Mouse (Mus musculus): ENCODE data around the gene Gm45021.
A peak's percentile ranks its signal among the peaks of the same experiment; 100 is the strongest.

Gene Gm45021

GRCm38 (mm10) chr6:48589194-48589750, at the start of gene Gm45021:
TSS of gene Gm45021 (plus strand) at chr6:48589610.
- Histone ChIP-seq H3K27me3 (ENCODE audit: control insufficient read depth, insufficient read depth, low read length, poor library complexity, severe bottlenecking) (no peaks in the 10 kb centered on the region), H3K36me3 (ENCODE audit: control insufficient read depth, insufficient read depth, low read length, poor library complexity, severe bottlenecking) (no peaks in the 10 kb centered on the region)
- no peak for DNase-seq (ENCODE audit: low read depth, low spot score)

- no peak for DNase-seq (ENCODE audit: low read depth, low spot score)
- Histone ChIP-seq H3K27me3 (ENCODE audit: control insufficient read depth, insufficient read depth, low read length, poor library complexity, severe bottlenecking) (no peaks in the 10 kb centered on the region), H3K36me3 (ENCODE audit: control insufficient read depth, insufficient read depth, low read length, poor library complexity, severe bottlenecking) (no peaks in the 10 kb centered on the region)
These were observed 49.5 kb upstream of the Gm45021 start for GRCm38 (mm10) chr6:48539860-48540259.

- no peaks in the 10 kb centered on the region for H3K36me3 ChIP-seq (ENCODE audit: control insufficient read depth, insufficient read depth, low read length, poor library complexity, severe bottlenecking)
- H3K27me3 ChIP-seq (ENCODE audit: control insufficient read depth, insufficient read depth, low read length, poor library complexity, severe bottlenecking), result no peaks in the 10 kb centered on the region
- DNase-seq (ENCODE audit: low read depth, low spot score), result no peak
These were observed 48.7 kb upstream of the Gm45021 start for GRCm38 (mm10) chr6:48540721-48541120.

- no peaks in the 10 kb centered on the region for H3K36me3 ChIP-seq (ENCODE audit: control insufficient read depth, insufficient read depth, low read length, poor library complexity, severe bottlenecking)
- H3K27me3 ChIP-seq (ENCODE audit: control insufficient read depth, insufficient read depth, low read length, poor library complexity, severe bottlenecking), result no peaks in the 10 kb centered on the region
- no peak for DNase-seq (ENCODE audit: low read depth, low spot score)
These were observed 47.6 kb upstream of the Gm45021 start for GRCm38 (mm10) chr6:48541560-48542450.

GRCm38 (mm10) chr6:48542631-48543030, 46.8 kb upstream of the Gm45021 start:
- DNase-seq (ENCODE audit: low read depth, low spot score), result no peak
- H3K27me3 ChIP-seq (ENCODE audit: control insufficient read depth, insufficient read depth, low read length, poor library complexity, severe bottlenecking), result no peaks in the 10 kb centered on the region
- no peaks in the 10 kb centered on the region for H3K36me3 ChIP-seq (ENCODE audit: control insufficient read depth, insufficient read depth, low read length, poor library complexity, severe bottlenecking)

- no peak for DNase-seq (ENCODE audit: low read depth, low spot score)
- Histone ChIP-seq H3K36me3 (ENCODE audit: control insufficient read depth, insufficient read depth, low read length, poor library complexity, severe bottlenecking) (no peaks in the 10 kb centered on the region), H3K27me3 (ENCODE audit: control insufficient read depth, insufficient read depth, low read length, poor library complexity, severe bottlenecking) (no peaks in the 10 kb centered on the region)
These were observed 44.2 kb upstream of the Gm45021 start for GRCm38 (mm10) chr6:48545251-48545650.

GRCm38 (mm10) chr6:48546271-48546670, 43.1 kb upstream of the Gm45021 start:
- H3K36me3 ChIP-seq (ENCODE audit: control insufficient read depth, insufficient read depth, low read length, poor library complexity, severe bottlenecking), result no peaks in the 10 kb centered on the region
- DNase-seq (ENCODE audit: low read depth, low spot score), result peak; percentile 62
- H3K27me3 ChIP-seq (ENCODE audit: control insufficient read depth, insufficient read depth, low read length, poor library complexity, severe bottlenecking), result no peaks in the 10 kb centered on the region

GRCm38 (mm10) chr6:48546858-48547257, 42.6 kb upstream of the Gm45021 start:
- DNase-seq (ENCODE audit: low read depth, low spot score), result no peak
- Histone ChIP-seq H3K27me3 (ENCODE audit: control insufficient read depth, insufficient read depth, low read length, poor library complexity, severe bottlenecking) (no peaks in the 10 kb centered on the region), H3K36me3 (ENCODE audit: control insufficient read depth, insufficient read depth, low read length, poor library complexity, severe bottlenecking) (no peaks in the 10 kb centered on the region)

GRCm38 (mm10) chr6:48548314-48548713, 41.1 kb upstream of the Gm45021 start:
- Histone ChIP-seq H3K36me3 (ENCODE audit: control insufficient read depth, insufficient read depth, low read length, poor library complexity, severe bottlenecking) (no peaks in the 10 kb centered on the region), H3K27me3 (ENCODE audit: control insufficient read depth, insufficient read depth, low read length, poor library complexity, severe bottlenecking) (no peaks in the 10 kb centered on the region)
- DNase-seq (ENCODE audit: low read depth, low spot score), result no peak

- Histone ChIP-seq H3K27me3 (ENCODE audit: control insufficient read depth, insufficient read depth, low read length, poor library complexity, severe bottlenecking) (no peaks in the 10 kb centered on the region), H3K36me3 (ENCODE audit: control insufficient read depth, insufficient read depth, low read length, poor library complexity, severe bottlenecking) (no peaks in the 10 kb centered on the region)
- DNase-seq (ENCODE audit: low read depth, low spot score), result peak; percentile 59
These were observed 36.5 kb upstream of the Gm45021 start for GRCm38 (mm10) chr6:48552918-48553317.

- Histone ChIP-seq H3K27me3 (ENCODE audit: control insufficient read depth, insufficient read depth, low read length, poor library complexity, severe bottlenecking) (no peaks in the 10 kb centered on the region), H3K36me3 (ENCODE audit: control insufficient read depth, insufficient read depth, low read length, poor library complexity, severe bottlenecking) (no peaks in the 10 kb centered on the region; the same call in 1 of the 2 replicates)
- DNase-seq (ENCODE audit: low read depth, low spot score), result no peak
These were observed 35.6 kb upstream of the Gm45021 start for GRCm38 (mm10) chr6:48553819-48554218.

GRCm38 (mm10) chr6:48554280-48555103, 34.9 kb upstream of the Gm45021 start, which contains the start of gene Lrrc61:
TSS of gene Lrrc61 (plus strand) at chr6:48554796.
- no peaks in the 10 kb centered on the region; the same call in 1 of the 2 replicates for H3K36me3 ChIP-seq (ENCODE audit: control insufficient read depth, insufficient read depth, low read length, poor library complexity, severe bottlenecking)
- DNase-seq (ENCODE audit: low read depth, low spot score), result peak; percentile 95
- H3K27me3 ChIP-seq (ENCODE audit: control insufficient read depth, insufficient read depth, low read length, poor library complexity, severe bottlenecking), result no peaks in the 10 kb centered on the region

- Histone ChIP-seq H3K27me3 (ENCODE audit: control insufficient read depth, insufficient read depth, low read length, poor library complexity, severe bottlenecking) (no peaks in the 10 kb centered on the region), H3K36me3 (ENCODE audit: control insufficient read depth, insufficient read depth, low read length, poor library complexity, severe bottlenecking) (no peaks in the 10 kb centered on the region; the same call in 1 of the 2 replicates)
- no peak for DNase-seq (ENCODE audit: low read depth, low spot score)
These were observed 34.1 kb upstream of the Gm45021 start for GRCm38 (mm10) chr6:48555104-48555890.

GRCm38 (mm10) chr6:48555956-48556355, 33.5 kb upstream of the Gm45021 start:
- no peaks in the 10 kb centered on the region; the same call in 1 of the 2 replicates for H3K36me3 ChIP-seq (ENCODE audit: control insufficient read depth, insufficient read depth, low read length, poor library complexity, severe bottlenecking)
- DNase-seq (ENCODE audit: low read depth, low spot score), result no peak
- H3K27me3 ChIP-seq (ENCODE audit: control insufficient read depth, insufficient read depth, low read length, poor library complexity, severe bottlenecking), result no peaks in the 10 kb centered on the region

All from splenic B cell, adult 2 months (primary cell).